Mouse (Mus musculus): ENCODE measurements around the gene Pcif1. TPM values are rescaled to one million over a fixed set of nuclear protein-coding genes. Genes with fewer than 3 reads are reported as not detected.

Gene Pcif1
- polyA plus RNA-seq, 1 experiment = 43.2 TPM

- H3ac ChIP-seq (ENCODE audit: control insufficient read depth, insufficient read length) = no peak overlapping the region
- no peak for TF ChIP-seq CEBPB (IDR thresholded peaks at IDR 0.05; ENCODE audit: insufficient read depth, poor library complexity, severe bottlenecking)
- no peak for TF ChIP-seq E2F4 (IDR thresholded peaks at IDR 0.05; ENCODE audit: insufficient read depth)
- TF ChIP-seq MYOD1 (IDR thresholded peaks at IDR 0.05; ENCODE audit: control insufficient read depth in 1 of 3, insufficient read length in 2 of 3, low read depth in 2 of 3) = no peak
- no peak for TF ChIP-seq MAX (IDR thresholded peaks at IDR 0.05; ENCODE audit: low read depth)
- TF ChIP-seq POLR2AphosphoS2 (IDR thresholded peaks at IDR 0.05; ENCODE audit: insufficient read length, low read depth) = no peak
- no peak for TF ChIP-seq POLR2A (IDR thresholded peaks at IDR 0.05; ENCODE audit: insufficient read length, low read depth)
- TF ChIP-seq SRF (IDR thresholded peaks at IDR 0.05; ENCODE audit: control insufficient read depth, insufficient read length, low read depth) = no peak
- TF ChIP-seq REST (IDR thresholded peaks at IDR 0.05; ENCODE audit: insufficient read depth, insufficient read length) = no peak
- no peak for TF ChIP-seq USF1 (IDR thresholded peaks at IDR 0.05; ENCODE audit: low read depth)
- TF ChIP-seq TCF3 (IDR thresholded peaks at IDR 0.05; ENCODE audit: insufficient read length, low read depth) = no peak
- TF ChIP-seq TCF12 (IDR thresholded peaks at IDR 0.05; ENCODE audit: insufficient read depth, poor library complexity, severe bottlenecking) = no peak
- no peak for TF ChIP-seq MYOG (IDR thresholded peaks at IDR 0.05; ENCODE audit: control insufficient read depth in 1 of 3, insufficient read depth in 1 of 3, insufficient read length in 2 of 3, low read depth in 2 of 3)
- no peaks in the 10 kb centered on the region for H3K27me3 ChIP-seq (ENCODE audit: control insufficient read depth, insufficient read depth, insufficient read length)
- no peak overlapping the region for H3K4me3 ChIP-seq
- no peaks in the 10 kb centered on the region for H3K36me3 ChIP-seq (ENCODE audit: control insufficient read depth, insufficient read depth)
- H3K79me2 ChIP-seq (ENCODE audit: control insufficient read depth, insufficient read depth) = no peaks in the 10 kb centered on the region
- H3K4me2 ChIP-seq (ENCODE audit: low read depth) = no peak overlapping the region
Observed at GRCm38 (mm10) chr2:164930706-164931581, 51.8 kb downstream of the Pcif1 start.

DNA sequence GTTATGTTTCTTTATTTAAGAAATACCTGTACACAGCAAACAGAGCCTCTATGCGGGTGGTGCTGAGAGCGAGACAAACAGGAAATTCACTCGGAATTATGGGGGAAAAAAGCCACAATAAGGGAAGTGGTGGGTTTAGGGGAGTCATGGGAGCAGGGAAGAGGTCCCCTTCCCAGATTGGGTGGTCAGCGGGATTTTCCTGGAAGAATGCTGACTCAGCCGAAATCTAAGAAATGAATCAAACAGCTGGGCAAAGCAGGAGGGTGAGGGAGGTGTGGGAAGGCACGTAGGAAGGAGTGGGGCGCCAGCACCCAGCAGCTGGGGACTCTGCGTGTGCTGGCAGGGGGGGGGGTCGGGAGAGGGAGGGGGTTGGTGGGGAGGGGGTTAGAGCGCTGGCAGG, 54.4 kb downstream of the Pcif1 start:
- H3ac ChIP-seq (ENCODE audit: control insufficient read depth, insufficient read length) = no peak overlapping the region
- H3K27me3 ChIP-seq (ENCODE audit: control insufficient read depth, insufficient read depth, insufficient read length) = no peaks in the 10 kb centered on the region
- H3K79me2 ChIP-seq (ENCODE audit: control insufficient read depth, insufficient read depth) = no peaks in the 10 kb centered on the region
- no peak overlapping the region for H3K4me3 ChIP-seq
- no peaks in the 10 kb centered on the region for H3K36me3 ChIP-seq (ENCODE audit: control insufficient read depth, insufficient read depth)
- TF ChIP-seq TCF12 (IDR thresholded peaks at IDR 0.05; ENCODE audit: insufficient read depth, poor library complexity, severe bottlenecking) (no peak), MYOD1 (IDR thresholded peaks at IDR 0.05; ENCODE audit: control insufficient read depth in 1 of 3, insufficient read length in 2 of 3, low read depth in 2 of 3) (no peak), E2F4 (IDR thresholded peaks at IDR 0.05; ENCODE audit: insufficient read depth) (no peak), REST (IDR thresholded peaks at IDR 0.05; ENCODE audit: insufficient read depth, insufficient read length) (no peak), TCF3 (IDR thresholded peaks at IDR 0.05; ENCODE audit: insufficient read length, low read depth) (no peak), MYOG (IDR thresholded peaks at IDR 0.05; ENCODE audit: control insufficient read depth in 1 of 3, insufficient read depth in 1 of 3, insufficient read length in 2 of 3, low read depth in 2 of 3) (no peak), POLR2AphosphoS2 (IDR thresholded peaks at IDR 0.05; ENCODE audit: insufficient read length, low read depth) (no peak), POLR2A (IDR thresholded peaks at IDR 0.05; ENCODE audit: insufficient read length, low read depth) (no peak), USF1 (IDR thresholded peaks at IDR 0.05; ENCODE audit: low read depth) (no peak), MAX (IDR thresholded peaks at IDR 0.05; ENCODE audit: low read depth) (no peak), SRF (IDR thresholded peaks at IDR 0.05; ENCODE audit: control insufficient read depth, insufficient read length, low read depth) (no peak), CEBPB (IDR thresholded peaks at IDR 0.05; ENCODE audit: insufficient read depth, poor library complexity, severe bottlenecking) (no peak)
- H3K4me2 ChIP-seq (ENCODE audit: low read depth) = no peak overlapping the region

DNA sequence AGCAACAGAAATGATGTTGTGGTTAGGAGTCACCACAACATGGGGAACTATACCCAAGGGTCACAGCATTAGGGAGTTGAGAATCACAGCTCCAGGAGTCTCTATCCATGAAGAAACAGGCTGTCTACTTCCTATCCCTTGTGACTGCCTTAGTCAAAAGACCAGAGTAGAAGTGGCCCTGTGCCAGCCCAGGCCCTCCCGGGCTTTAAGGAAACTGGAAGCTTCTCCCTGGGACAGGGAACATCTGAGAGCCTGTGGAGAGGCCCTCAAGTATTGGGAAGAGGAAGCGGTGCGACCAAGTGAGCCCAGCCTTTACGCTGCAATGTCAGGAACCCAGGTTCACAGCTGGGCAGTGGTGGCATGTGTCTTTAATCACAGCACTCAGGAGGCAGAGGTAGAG, 56.9 kb downstream of the Pcif1 start:
- Histone ChIP-seq H3K4me2 (ENCODE audit: low read depth) (no peak overlapping the region), H3K79me2 (ENCODE audit: control insufficient read depth, insufficient read depth) (no peaks in the 10 kb centered on the region), H3K4me3 (no peak overlapping the region), H3K27me3 (ENCODE audit: control insufficient read depth, insufficient read depth, insufficient read length) (no peaks in the 10 kb centered on the region), H3ac (ENCODE audit: control insufficient read depth, insufficient read length) (no peak overlapping the region), H3K36me3 (ENCODE audit: control insufficient read depth, insufficient read depth) (no peaks in the 10 kb centered on the region)
- TF ChIP-seq POLR2A (IDR thresholded peaks at IDR 0.05; ENCODE audit: insufficient read length, low read depth) (no peak), TCF3 (IDR thresholded peaks at IDR 0.05; ENCODE audit: insufficient read length, low read depth) (no peak), TCF12 (IDR thresholded peaks at IDR 0.05; ENCODE audit: insufficient read depth, poor library complexity, severe bottlenecking) (no peak), CEBPB (IDR thresholded peaks at IDR 0.05; ENCODE audit: insufficient read depth, poor library complexity, severe bottlenecking) (no peak), MAX (IDR thresholded peaks at IDR 0.05; ENCODE audit: low read depth) (no peak), MYOD1 (IDR thresholded peaks at IDR 0.05; ENCODE audit: control insufficient read depth in 1 of 3, insufficient read length in 2 of 3, low read depth in 2 of 3) (no peak), E2F4 (IDR thresholded peaks at IDR 0.05; ENCODE audit: insufficient read depth) (no peak), MYOG (IDR thresholded peaks at IDR 0.05; ENCODE audit: control insufficient read depth in 1 of 3, insufficient read depth in 1 of 3, insufficient read length in 2 of 3, low read depth in 2 of 3) (no peak), POLR2AphosphoS2 (IDR thresholded peaks at IDR 0.05; ENCODE audit: insufficient read length, low read depth) (no peak), SRF (IDR thresholded peaks at IDR 0.05; ENCODE audit: control insufficient read depth, insufficient read length, low read depth) (no peak), USF1 (IDR thresholded peaks at IDR 0.05; ENCODE audit: low read depth) (no peak), REST (IDR thresholded peaks at IDR 0.05; ENCODE audit: insufficient read depth, insufficient read length) (no peak)

- H3K27me3 ChIP-seq (ENCODE audit: control insufficient read depth, insufficient read depth, insufficient read length) = no peaks in the 10 kb centered on the region
- H3K4me2 ChIP-seq (ENCODE audit: low read depth) = no peak overlapping the region
- no peaks in the 10 kb centered on the region for H3K36me3 ChIP-seq (ENCODE audit: control insufficient read depth, insufficient read depth)
- no peaks in the 10 kb centered on the region for H3K79me2 ChIP-seq (ENCODE audit: control insufficient read depth, insufficient read depth)
- H3K4me3 ChIP-seq = no peak overlapping the region
- no peak overlapping the region for H3ac ChIP-seq (ENCODE audit: control insufficient read depth, insufficient read length)
- no peak for TF ChIP-seq E2F4 (IDR thresholded peaks at IDR 0.05; ENCODE audit: insufficient read depth)
- no peak for TF ChIP-seq MYOG (IDR thresholded peaks at IDR 0.05; ENCODE audit: control insufficient read depth in 1 of 3, insufficient read depth in 1 of 3, insufficient read length in 2 of 3, low read depth in 2 of 3)
- TF ChIP-seq MAX (IDR thresholded peaks at IDR 0.05; ENCODE audit: low read depth) = no peak
- no peak for TF ChIP-seq REST (IDR thresholded peaks at IDR 0.05; ENCODE audit: insufficient read depth, insufficient read length)
- no peak for TF ChIP-seq SRF (IDR thresholded peaks at IDR 0.05; ENCODE audit: control insufficient read depth, insufficient read length, low read depth)
- TF ChIP-seq MYOD1 (IDR thresholded peaks at IDR 0.05; ENCODE audit: control insufficient read depth in 1 of 3, insufficient read length in 2 of 3, low read depth in 2 of 3) = no peak
- no peak for TF ChIP-seq TCF12 (IDR thresholded peaks at IDR 0.05; ENCODE audit: insufficient read depth, poor library complexity, severe bottlenecking)
Observed at GRCm38 (mm10) chr2:164938146-164939091, 59.3 kb downstream of the Pcif1 start.
